Mouse (Mus musculus) bone marrow, adult 2 months (tissue): ENCODE data around the gene Gm8947.

Experiments
- CTCF ChIP-seq: fragments of 200-500 bp; IDR thresholded peaks from 2 replicates; pipeline ENCODE4 v1.5.1; 2011; ENCODE audit warnings: low read length, control low read depth; ENCODE audit not compliant: control insufficient read depth, insufficient read depth
- POLR2A ChIP-seq: fragments of 200-500 bp; IDR thresholded peaks from 2 replicates; pipeline ENCODE4 v1.6.1; 2011; ENCODE audit warnings: low read depth, mild to moderate bottlenecking, control low read depth, low read length, borderline replicate concordance; ENCODE audit not compliant: control insufficient read depth

DNA sequence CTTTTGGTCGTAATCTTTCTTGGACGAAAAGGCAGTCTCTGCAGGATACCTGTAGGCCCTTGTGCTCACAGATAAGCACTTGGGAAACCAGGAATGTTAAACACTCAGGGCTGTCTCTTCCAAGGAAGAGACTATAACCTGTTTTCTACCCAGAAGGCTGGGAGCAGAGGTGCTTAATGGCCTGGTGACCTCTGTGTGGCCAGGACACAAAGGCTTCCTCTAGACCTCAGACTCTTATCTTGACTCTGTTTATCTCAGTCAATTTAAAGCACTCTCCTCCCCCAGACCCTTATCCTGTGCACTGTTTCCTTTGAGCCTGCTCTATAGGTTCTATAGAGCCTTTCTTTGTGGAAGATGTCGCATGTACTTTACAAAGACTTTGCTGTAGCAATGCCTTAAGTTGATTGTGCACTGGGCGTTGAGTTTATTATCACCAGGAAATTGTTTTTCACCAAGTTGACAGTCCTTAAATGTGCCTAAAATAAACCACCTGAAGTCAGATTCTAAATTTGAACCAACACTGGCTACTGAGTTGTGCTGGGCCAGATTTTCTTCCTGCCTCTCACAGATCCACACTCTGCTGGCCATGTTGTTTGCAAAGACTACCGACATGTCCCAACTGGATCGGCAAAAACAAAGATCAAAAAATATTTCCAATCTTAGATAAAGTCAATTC, 47.6 kb upstream of the Gm8947 start:
- TF ChIP-seq POLR2A (no peak), CTCF (no peak)
